Mouse (Mus musculus) hindbrain, embryonic 10.5 days (tissue): ENCODE measurements around the gene Arap2. TPM values are rescaled to one million over a fixed set of nuclear protein-coding genes. Genes with fewer than 3 reads are reported as not detected.

Experiments
- polyA plus RNA-seq: library from polyadenylated mRNA; unstranded; fragments of >200 nt; fragmentation: Nextera tagmentation; extraction: Ambion mirVana; gene quantifications from 2 replicates; pipeline ENCODE4 v1.2.1, GENCODE M21; 2016

The Arap2 gene
- polyA plus RNA-seq, 1 experiment from 2014 or later: 0.77 TPM

Other genes starting within 250 kb of the Arap2 start
- gene Dthd1, start 47.7 kb upstream of the Arap2 start, polyA plus RNA-seq: not detected in 2 replicates